Mouse (Mus musculus) hindbrain, postnatal 0 days (tissue): ENCODE data around the gene F12. TPM values are rescaled to one million over a fixed set of nuclear protein-coding genes. Genes with fewer than 3 reads are reported as not detected.

Experiments used
- ATAC-seq: fragments of 200-750 bp; cut with Nextera tagmentation; 2 replicates; pipeline ENCODE4 v1.8.0; 2017; ENCODE audit warnings: mild to moderate bottlenecking, moderate TSS enrichment, moderate library complexity
- DNase-seq: peaks from one replicate; pipeline ENCODE4 v3.0.0-alpha.2; 2015; ENCODE audit warnings: low spot score
- H3K27ac ChIP-seq: fragments of 300-500 bp; sonication (generic); 2 replicates; pipeline ENCODE4 v1.5.1; 2014; ENCODE audit warnings: mild to moderate bottlenecking
- H3K27me3 ChIP-seq: fragments of 300-500 bp; sonication (generic); 2 replicates; pipeline ENCODE4 v1.6.1; 2014; ENCODE audit warnings: low read length, mixed read lengths; ENCODE audit not compliant: insufficient read depth
- H3K36me3 ChIP-seq: fragments of 300-500 bp; sonication (generic); 2 replicates; pipeline ENCODE4 v1.6.1; 2014; ENCODE audit warnings: low read length, mixed read lengths; ENCODE audit not compliant: insufficient read depth
- H3K4me1 ChIP-seq: fragments of 300-500 bp; sonication (generic); 2 replicates; pipeline ENCODE4 v1.6.1; 2014; ENCODE audit warnings: antibody characterized with exemption, low read length, mixed read lengths; ENCODE audit not compliant: insufficient read depth
- H3K4me2 ChIP-seq: fragments of 300-500 bp; sonication (generic); 2 replicates; pipeline ENCODE4 v1.6.1; 2014; ENCODE audit warnings: low read depth, mild to moderate bottlenecking, low read length, moderate library complexity, mixed read lengths
- H3K4me3 ChIP-seq: fragments of 300-500 bp; sonication (generic); 2 replicates; pipeline ENCODE4 v1.5.1; 2014; ENCODE audit warnings: low read length
- H3K9ac ChIP-seq: fragments of 300-500 bp; sonication (generic); replicated peaks from 2 replicates; pipeline ENCODE4 v1.6.1; 2014; ENCODE audit warnings: mild to moderate bottlenecking, low read length, moderate library complexity, mixed read lengths
- H3K9me3 ChIP-seq: fragments of 300-500 bp; sonication (generic); 2 replicates; pipeline ENCODE4 v1.6.1; 2016; ENCODE audit warnings: low read length, mixed read lengths
- CTCF ChIP-seq: IDR thresholded peaks from 2 replicates; pipeline ENCODE4 v1.5.1; 2016; ENCODE audit warnings: antibody characterized with exemption, control low read depth, low read depth
- WGBS: fragments of 180-500 bp; shearing (Covaris S2); extraction: QIAGEN DNeasy Blood & Tissue Kit; methylation state at CpG from one replicate; pipeline ENCODE4 v1.1.7; 2014; 5-methylcytosine and 5-hydroxymethylcytosine counted together
- polyA plus RNA-seq: library from polyadenylated mRNA; unstranded; fragments of >200 nt; fragmentation: Nextera tagmentation; extraction: Ambion mirVana; gene quantifications from 2 replicates; pipeline ENCODE4 v1.2.1, GENCODE M21; 2015
- total RNA-seq: library from RNA; depleted of rRNA; stranded (reverse); fragments of >200 nt; gene quantifications from 2 replicates; pipeline ENCODE4 v1.2.3, GENCODE M21; 2014

Gene F12
- total and polyA plus RNA-seq, 2 experiments from 2014 or later: 0.48 TPM; not detected in 1

- no peak overlapping the region for H3K4me2 ChIP-seq
- no peaks in the 10 kb centered on the region for H3K27me3 ChIP-seq
- H3K36me3 ChIP-seq: no peaks in the 10 kb centered on the region
- H3K4me1 ChIP-seq: no peaks in the 10 kb centered on the region
- H3K9ac ChIP-seq: no peak overlapping the region
- H3K27ac ChIP-seq: no peak overlapping the region
- WGBS: 82% methylated on average over 2 of the region's 2 CpGs
- H3K9me3 ChIP-seq: 0 out of 2 replicates have a peak, but pooled peaks cover 2% of the 10 kb centered on the region
- ATAC-seq: no peak
- no peak for TF ChIP-seq CTCF
- no peak overlapping the region for H3K4me3 ChIP-seq
- DNase-seq: no peak
Measured at GRCm38 (mm10) chr13:55430566-55430965, 4.0 kb upstream of the F12 start.

GRCm38 (mm10) chr13:55429226-55429888, 2.8 kb upstream of the F12 start:
- Histone ChIP-seq H3K9ac (no peak overlapping the region), H3K4me2 (no peak overlapping the region), H3K4me3 (no peak overlapping the region), H3K9me3 (0 out of 2 replicates have a peak, but pooled peaks cover 2% of the 10 kb centered on the region), H3K36me3 (no peaks in the 10 kb centered on the region), H3K27me3 (no peaks in the 10 kb centered on the region), H3K27ac (no peak overlapping the region), H3K4me1 (no peaks in the 10 kb centered on the region)
- DNase-seq (no peak), ATAC-seq (no peak)
- no peak for TF ChIP-seq CTCF
- 73% methylated on average over 12 of the region's 12 CpGs for WGBS

GRCm38 (mm10) chr13:55420933-55421800, 5.4 kb downstream of the F12 start:
- no peak overlapping the region; the same call in 1 of the 2 replicates for H3K9ac ChIP-seq

GRCm38 (mm10) chr13:55420018-55420932, 6.3 kb downstream of the F12 start:
- 35% methylated on average over 51 of the region's 51 CpGs for WGBS
- DNase-seq: no peak
- peak overlapping the region; percentile 47; the same call in 1 of the 2 replicates for H3K4me2 ChIP-seq
- H3K9ac ChIP-seq: no peak overlapping the region
- ATAC-seq: 0 out of 2 replicates have a peak, but pooled peaks have one; percentile 2
- H3K4me3 ChIP-seq: no peak overlapping the region; the same call in 1 of the 2 replicates
- no peak overlapping the region for H3K27ac ChIP-seq
- peaks cover 16% of the 10 kb centered on the region for H3K27me3 ChIP-seq
- 0 out of 2 replicates have a peak, but pooled peaks have one; percentile 5 for TF ChIP-seq CTCF
- H3K9me3 ChIP-seq: no peaks in the 10 kb centered on the region
- no peaks in the 10 kb centered on the region; the same call in 1 of the 2 replicates for H3K4me1 ChIP-seq
- H3K36me3 ChIP-seq: no peaks in the 10 kb centered on the region

More at GRCm38 (mm10) chr13:55420933-55421800, 5.4 kb downstream of the F12 start:
- H3K27ac ChIP-seq: no peak overlapping the region
- peak overlapping the region; percentile 47 for H3K4me2 ChIP-seq
- peak; percentile 84 for TF ChIP-seq CTCF
- H3K4me3 ChIP-seq: peak overlapping the region; percentile 18
- no peaks in the 10 kb centered on the region for H3K36me3 ChIP-seq
- peaks cover 16% of the 10 kb centered on the region for H3K27me3 ChIP-seq
- peak; percentile 83 for DNase-seq
- no peaks in the 10 kb centered on the region for H3K9me3 ChIP-seq
- peak; percentile 73 for ATAC-seq
- 11% methylated on average over 35 of the region's 35 CpGs for WGBS
- no peaks in the 10 kb centered on the region; the same call in 1 of the 2 replicates for H3K4me1 ChIP-seq

- no peak for TF ChIP-seq CTCF
- H3K36me3 ChIP-seq: no peaks in the 10 kb centered on the region
- H3K27me3 ChIP-seq: peaks cover 16% of the 10 kb centered on the region
- DNase-seq (no peak), ATAC-seq (no peak)
- H3K9ac ChIP-seq: no peak overlapping the region
- H3K9me3 ChIP-seq: no peaks in the 10 kb centered on the region
- no peak overlapping the region for H3K4me3 ChIP-seq
- 86% methylated on average over 5 of the region's 5 CpGs for WGBS
- H3K27ac ChIP-seq: no peak overlapping the region
- H3K4me1 ChIP-seq: no peaks in the 10 kb centered on the region; the same call in 1 of the 2 replicates
- H3K4me2 ChIP-seq: no peak overlapping the region
Measured at GRCm38 (mm10) chr13:55419142-55419541, 7.5 kb downstream of the F12 start.

GRCm38 (mm10) chr13:55418004-55418403, 8.6 kb downstream of the F12 start:
- Histone ChIP-seq H3K36me3 (no peaks in the 10 kb centered on the region), H3K4me2 (peak overlapping the region; percentile 39), H3K9me3 (no peaks in the 10 kb centered on the region), H3K27ac (no peak overlapping the region), H3K9ac (0 out of 2 replicates have a peak overlapping the region, but pooled peaks have one; percentile 28), H3K4me1 (no peaks in the 10 kb centered on the region; the same call in 1 of the 2 replicates), H3K4me3 (no peak overlapping the region), H3K27me3 (peaks cover 16% of the 10 kb centered on the region)
- ATAC-seq (peak; percentile 74), DNase-seq (peak; percentile 85)
- peak; percentile 93 for TF ChIP-seq CTCF
- 8% methylated on average over 12 of the region's 12 CpGs for WGBS
